Mouse (Mus musculus) CH12F3 (cell line): ENCODE measurements at regions not wholly inside any gene's neighbourhood (a gene's known extent, or its start where the extent isn't known, plus 50 kb on each side); places are given as distances from the start of the nearest gene placed in this dataset.

ENCODE experiments used
- in situ Hi-C: fragments of 300-500 bp; cut with MboI; formaldehyde crosslinking; loops from 2 replicates; pipeline ENCODE4 v1.14.3; 2020; ENCODE audit warnings: low sequenced_read_pairs

DNA sequence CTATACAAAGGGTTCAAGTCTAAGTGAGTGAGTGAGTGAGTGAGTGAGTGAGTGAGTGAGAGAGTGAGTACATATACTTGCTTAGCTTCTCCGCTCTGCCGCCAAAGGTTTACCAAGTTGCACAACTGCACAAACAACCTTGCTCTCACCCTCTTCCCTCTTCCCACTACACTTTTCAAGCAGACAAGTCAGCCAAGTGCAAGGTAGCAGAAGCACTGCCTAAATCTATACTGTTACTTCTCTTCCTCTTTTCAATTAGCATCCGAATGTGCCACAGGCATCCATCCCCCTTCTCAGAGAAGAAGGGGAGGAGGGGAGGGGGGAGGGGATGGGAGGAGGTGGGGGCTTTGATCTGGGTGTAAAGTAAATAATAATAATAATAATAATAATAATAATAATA is 80.4 kb upstream of the Paip1 start:
- in situ Hi-C loops = no loop called here

- in situ Hi-C loops = loop anchor here (25.0 kb wide), 2 partner anchors 589 to 939 kb away; no protein-coding TSS in a partner anchor
These were observed 77.1 kb upstream of the Paip1 start for GRCm38 (mm10) chr13:119351346-119351745.

GRCm38 (mm10) chr13:119358696-119359095 is 69.7 kb upstream of the Paip1 start:
- in situ Hi-C loops = loop anchor here (25.0 kb wide), 2 partner anchors 596 to 946 kb away; no protein-coding TSS in a partner anchor

DNA sequence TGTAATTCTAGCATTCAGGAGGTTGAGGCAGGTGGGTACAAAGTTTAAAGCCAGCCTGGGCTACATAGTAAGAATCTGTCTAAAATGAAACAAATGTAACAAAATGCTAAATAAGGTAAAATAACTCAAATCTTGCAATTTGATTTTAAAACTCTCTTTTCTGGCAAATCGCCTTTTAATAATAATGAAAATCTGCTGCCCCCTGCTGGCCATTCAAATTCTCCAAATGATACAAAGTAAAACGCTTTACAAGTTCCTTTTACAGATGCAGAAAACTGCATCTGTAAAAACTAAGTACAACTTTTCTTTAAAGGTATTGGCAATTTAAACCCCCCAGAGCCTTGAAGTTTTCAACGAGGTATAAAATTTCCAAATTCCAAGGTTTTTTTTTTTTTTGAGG is 65.0 kb upstream of the Paip1 start:
- in situ Hi-C loops = loop anchor here (25.0 kb wide), 2 partner anchors 601 to 951 kb away; no protein-coding TSS in a partner anchor

DNA sequence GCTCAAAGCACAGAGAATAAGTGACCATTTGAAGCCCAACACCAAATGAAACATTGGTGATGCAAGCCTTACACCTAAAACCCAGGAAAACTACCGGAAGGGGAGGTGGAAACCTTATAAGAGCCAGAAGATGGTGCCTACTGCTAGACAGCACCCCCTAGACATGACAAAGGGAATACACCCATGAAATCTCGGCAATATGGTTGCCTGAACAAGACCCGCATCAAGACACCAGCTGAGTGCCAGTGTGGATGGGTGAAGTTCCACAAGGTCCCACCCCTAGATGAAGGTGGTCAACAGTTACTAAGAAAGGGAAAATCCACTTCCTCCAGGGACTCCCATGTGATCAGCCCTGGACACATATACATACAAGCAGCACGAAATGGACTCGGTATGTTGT is 64.2 kb upstream of the Paip1 start:
- in situ Hi-C loops = loop anchor here (25.0 kb wide), 2 partner anchors 602 to 952 kb away; no protein-coding TSS in a partner anchor

GRCm38 (mm10) chr13:119367544-119367943 is 60.9 kb upstream of the Paip1 start:
- in situ Hi-C loops = loop anchor here (25.0 kb wide), 2 partner anchors 605 to 955 kb away; no protein-coding TSS in a partner anchor

- in situ Hi-C loops = no loop called here
These were observed 49.9 kb upstream of the Paip1 start for GRCm38 (mm10) chr13:119378404-119379037.
